Mouse (Mus musculus) hindbrain, embryonic 11.5 days (tissue): Measurements from ENCODE around the gene Trim71. TPM values are rescaled to one million over a fixed set of nuclear protein-coding genes. Genes with fewer than 3 reads are reported as not detected.

ENCODE experiments used
- ATAC-seq: fragments of 200-750 bp; cut with Nextera tagmentation; 2 replicates; pipeline ENCODE4 v1.8.0; 2017; ENCODE audit warnings: mild to moderate bottlenecking, moderate TSS enrichment, moderate library complexity; ENCODE audit not compliant: low FRiP score
- DNase-seq: peaks from one replicate; pipeline ENCODE4 v3.0.0-alpha.2; 2015; ENCODE audit warnings: low spot score
- H3K27ac ChIP-seq: fragments of 300-500 bp; sonication (generic); 2 replicates; pipeline ENCODE4 v1.5.1; 2014; ENCODE audit warnings: mild to moderate bottlenecking, low read depth, low read length
- H3K27me3 ChIP-seq: fragments of 300-500 bp; sonication (generic); 2 replicates; pipeline ENCODE4 v1.6.1; 2014; ENCODE audit warnings: mild to moderate bottlenecking, low read length, moderate library complexity, mixed read lengths; ENCODE audit not compliant: control insufficient read depth, insufficient read depth
- H3K36me3 ChIP-seq: fragments of 300-500 bp; sonication (generic); 2 replicates; pipeline ENCODE4 v1.6.1; 2014; ENCODE audit warnings: mild to moderate bottlenecking, low read length, moderate library complexity, mixed read lengths; ENCODE audit not compliant: control insufficient read depth, insufficient read depth
- H3K4me1 ChIP-seq: fragments of 300-500 bp; sonication (generic); replicated peaks from 2 replicates; pipeline ENCODE4 v1.6.1; 2014; ENCODE audit warnings: low read length, mixed read lengths; ENCODE audit not compliant: control insufficient read depth, insufficient read depth
- H3K4me2 ChIP-seq: fragments of 300-500 bp; sonication (generic); replicated peaks from 2 replicates; pipeline ENCODE4 v1.6.1; 2014; ENCODE audit warnings: mild to moderate bottlenecking, low read depth, low read length
- H3K4me3 ChIP-seq: fragments of 300-500 bp; sonication (generic); 2 replicates; pipeline ENCODE4 v1.5.1; 2014; ENCODE audit warnings: low read depth, low read length
- H3K9ac ChIP-seq: fragments of 300-500 bp; sonication (generic); 2 replicates; pipeline ENCODE4 v1.6.1; 2014; ENCODE audit warnings: low read depth, low read length
- H3K9me3 ChIP-seq: fragments of 300-500 bp; sonication (generic); 2 replicates; pipeline ENCODE4 v1.6.1; 2016; ENCODE audit warnings: low read length; ENCODE audit not compliant: control insufficient read depth
- WGBS: fragments of 180-500 bp; shearing (Covaris S2); extraction: QIAGEN DNeasy Blood & Tissue Kit; methylation state at CpG from one replicate; pipeline ENCODE4 v1.1.7; 2014; 5-methylcytosine and 5-hydroxymethylcytosine counted together
- polyA plus RNA-seq: library from polyadenylated mRNA; unstranded; fragments of >200 nt; fragmentation: Nextera tagmentation; extraction: Ambion mirVana; gene quantifications from 2 replicates; pipeline ENCODE4 v1.2.1, GENCODE M21; 2014

The Trim71 gene
- polyA plus RNA-seq, 1 experiment from 2014 or later = 2.7 TPM

DNA sequence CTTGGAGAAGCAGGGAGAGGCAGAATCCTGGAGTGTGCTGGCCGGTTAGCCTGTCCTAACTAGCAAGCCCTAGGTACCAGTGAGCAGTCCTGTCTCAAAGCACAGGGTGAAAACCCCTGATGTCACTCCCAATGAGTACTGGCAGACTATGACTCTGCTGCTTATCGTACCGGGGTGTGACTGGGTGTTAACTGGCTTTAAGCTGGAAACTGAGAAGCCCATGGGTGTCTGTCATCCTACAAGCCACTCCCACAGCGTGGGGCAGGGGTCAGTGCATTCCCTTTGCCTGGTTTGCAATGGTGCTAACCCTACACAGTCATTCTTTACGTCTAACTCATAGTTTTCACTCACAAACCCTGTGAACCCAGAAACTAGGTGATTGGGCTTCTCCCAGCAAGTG lies 96.0 kb downstream of the Trim71 start:
- H3K36me3 ChIP-seq = no peaks in the 10 kb centered on the region
- no peaks in the 10 kb centered on the region for H3K27me3 ChIP-seq
- DNase-seq = no peak
- no peak overlapping the region for H3K27ac ChIP-seq
- no peak for ATAC-seq
- WGBS = 81% methylated on average over 5 of the region's 5 CpGs
- H3K4me2 ChIP-seq = no peak overlapping the region
- no peak overlapping the region for H3K4me3 ChIP-seq
- H3K9ac ChIP-seq = no peak overlapping the region
- no peaks in the 10 kb centered on the region for H3K4me1 ChIP-seq
- H3K9me3 ChIP-seq = no peaks in the 10 kb centered on the region

DNA sequence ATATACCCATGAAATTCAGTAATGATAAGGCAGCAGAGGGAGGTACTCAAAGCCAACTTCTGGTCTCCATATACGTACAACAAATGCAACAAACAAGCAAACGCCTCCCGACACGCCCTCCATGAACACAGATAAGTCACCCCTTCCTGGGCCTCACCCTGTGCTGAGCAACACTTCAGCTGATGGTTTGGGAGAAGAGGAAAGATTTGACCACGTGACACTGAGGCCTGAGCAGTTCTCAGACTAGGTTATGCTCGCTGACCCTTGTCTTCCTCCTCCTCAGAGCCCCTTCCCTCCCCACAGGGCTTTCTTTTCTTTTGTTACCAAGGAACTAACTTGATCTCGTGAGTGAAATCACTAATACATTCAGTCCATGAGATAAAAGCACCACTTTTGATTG lies 97.3 kb downstream of the Trim71 start:
- no peaks in the 10 kb centered on the region for H3K9me3 ChIP-seq
- ATAC-seq (no peak), DNase-seq (no peak)

DNA sequence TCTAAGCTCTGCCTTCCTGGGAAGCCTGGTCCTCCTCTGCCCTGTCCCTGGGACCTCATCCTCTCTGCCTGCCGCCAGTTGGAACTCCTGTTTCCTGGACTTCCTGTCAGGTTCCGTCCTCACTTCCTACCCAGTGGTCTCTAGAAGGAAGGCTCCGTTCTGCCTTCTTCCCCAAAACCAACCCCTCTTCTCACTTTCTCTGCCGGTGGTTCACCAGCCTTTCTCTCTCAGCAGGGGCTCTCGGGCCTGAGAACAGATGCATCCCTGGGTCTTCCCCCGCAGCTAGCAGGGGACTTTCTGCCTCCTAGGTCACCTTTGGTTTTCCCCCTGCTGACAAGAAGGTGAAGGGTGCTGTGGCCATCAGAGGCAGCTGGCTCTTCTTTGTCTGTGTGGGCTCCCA lies 98.7 kb downstream of the Trim71 start:
- no peaks in the 10 kb centered on the region for H3K36me3 ChIP-seq
- no peak overlapping the region for H3K27ac ChIP-seq
- DNase-seq (no peak), ATAC-seq (no peak)
- H3K9me3 ChIP-seq = no peaks in the 10 kb centered on the region
- H3K9ac ChIP-seq = no peak overlapping the region
- WGBS = 78% methylated on average over 6 of the region's 6 CpGs
- H3K4me1 ChIP-seq = no peaks in the 10 kb centered on the region
- H3K4me2 ChIP-seq = no peak overlapping the region
- H3K27me3 ChIP-seq = no peaks in the 10 kb centered on the region
- no peak overlapping the region for H3K4me3 ChIP-seq

More for the DNA sequence above, 97.3 kb downstream of the Trim71 start:
- no peaks in the 10 kb centered on the region for H3K27me3 ChIP-seq
- no peak overlapping the region for H3K27ac ChIP-seq
- no peak overlapping the region for H3K4me3 ChIP-seq
- 73% methylated on average over 7 of the region's 7 CpGs for WGBS
- no peak overlapping the region for H3K4me2 ChIP-seq
- H3K9ac ChIP-seq = no peak overlapping the region
- H3K36me3 ChIP-seq = no peaks in the 10 kb centered on the region
- H3K4me1 ChIP-seq = no peaks in the 10 kb centered on the region

DNA sequence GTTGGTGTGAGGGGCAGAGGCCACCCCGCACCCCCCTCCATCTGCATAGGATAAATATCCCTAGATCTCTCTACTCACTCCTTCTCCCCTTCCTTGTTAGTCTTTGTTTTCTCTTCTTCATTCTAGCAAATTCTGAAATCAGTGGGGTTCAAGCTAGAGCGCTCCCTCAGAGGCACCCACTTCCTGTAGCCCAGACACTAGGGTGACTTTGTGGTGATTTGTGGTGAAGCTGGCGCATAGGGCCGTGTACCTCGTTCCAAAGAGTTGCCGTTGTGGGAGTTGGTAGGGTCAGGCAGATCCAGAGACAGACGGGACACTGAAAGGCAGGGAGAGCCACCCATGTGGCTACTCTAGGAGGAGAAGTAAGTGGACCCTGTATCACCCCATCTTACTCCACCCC lies 101.6 kb downstream of the Trim71 start:
- DNase-seq (no peak), ATAC-seq (no peak)
- H3K9me3 ChIP-seq = no peaks in the 10 kb centered on the region
- no peaks in the 10 kb centered on the region for H3K27me3 ChIP-seq
- 94% methylated on average over 7 of the region's 7 CpGs for WGBS
- no peaks in the 10 kb centered on the region for H3K36me3 ChIP-seq
- no peak overlapping the region for H3K4me2 ChIP-seq
- H3K4me1 ChIP-seq = no peaks in the 10 kb centered on the region
- no peak overlapping the region for H3K4me3 ChIP-seq
- no peak overlapping the region for H3K27ac ChIP-seq
- no peak overlapping the region for H3K9ac ChIP-seq

DNA sequence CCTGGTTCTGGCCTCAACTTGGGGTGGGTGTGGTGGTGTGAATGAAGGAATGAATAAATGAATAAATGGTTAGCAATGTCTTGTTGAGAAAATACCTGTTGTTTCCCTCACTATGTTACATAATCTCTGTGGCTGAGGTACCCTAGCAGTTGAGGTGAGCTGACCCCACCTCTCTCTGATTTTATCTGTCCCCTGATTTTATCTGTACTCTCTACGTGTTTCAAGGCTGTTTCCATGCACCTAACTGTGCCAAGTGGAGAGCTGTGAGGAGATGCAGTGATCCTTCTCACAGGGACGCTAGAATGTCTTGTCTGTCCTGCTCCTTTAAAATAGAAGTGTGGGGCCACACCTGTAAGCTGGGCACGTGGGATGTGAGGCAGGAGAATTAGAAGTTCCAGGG lies 105.7 kb downstream of the Trim71 start:
- Histone ChIP-seq H3K4me1 (no peaks in the 10 kb centered on the region), H3K9me3 (no peaks in the 10 kb centered on the region), H3K9ac (no peak overlapping the region), H3K36me3 (no peaks in the 10 kb centered on the region), H3K4me2 (no peak overlapping the region), H3K4me3 (no peak overlapping the region), H3K27me3 (no peaks in the 10 kb centered on the region), H3K27ac (no peak overlapping the region)
- ATAC-seq (no peak), DNase-seq (no peak)
- 87% methylated on average over 3 of the region's 3 CpGs for WGBS

Other genes with a start within 250 kb of the Trim71 start
- gene Bcl2a1c, start 234.2 kb downstream of the Trim71 start, polyA plus RNA-seq = not detected in 2 replicates
- 56.5 and 57.8 TPM in 2 replicates for gene Crtap, start 173.7 kb downstream of the Trim71 start, polyA plus RNA-seq
- gene Glb1, start 163.3 kb downstream of the Trim71 start, polyA plus RNA-seq = 21.9 and 26.6 TPM in 2 replicates
- 2.4 and 3.1 TPM in 2 replicates for gene Tmppe, start 163.3 kb downstream of the Trim71 start, polyA plus RNA-seq
- gene Ccr4, start 59.5 kb downstream of the Trim71 start, polyA plus RNA-seq = not detected in 2 replicates
- gene C130032M10Rik, start 48.7 kb downstream of the Trim71 start, polyA plus RNA-seq = not detected in 2 replicates
- gene Cnot10, start 75.8 kb upstream of the Trim71 start, polyA plus RNA-seq = 60.7 and 64.2 TPM in 2 replicates
- gene Dync1li1, start 124.4 kb upstream of the Trim71 start, polyA plus RNA-seq = 111 and 129 TPM in 2 replicates
- gene Cmtm6, start 166.7 kb upstream of the Trim71 start, polyA plus RNA-seq = 22.7 and 26.6 TPM in 2 replicates
- gene Cmtm7, start 217.5 kb upstream of the Trim71 start, polyA plus RNA-seq = 66.1 and 77.8 TPM in 2 replicates